Mouse (Mus musculus) limb, embryonic 11.5 days (tissue): ENCODE measurements around the gene 3110040M04Rik. TPM values are rescaled to one million over a fixed set of nuclear protein-coding genes. Genes with fewer than 3 reads are reported as not detected.

ENCODE experiments used
- ATAC-seq: fragments of 200-750 bp; cut with Nextera tagmentation; 2 replicates; pipeline ENCODE4 v1.8.0; 2017; ENCODE audit warnings: low read depth; ENCODE audit not compliant: insufficient number of reproducible peaks, low FRiP score, low TSS enrichment
- DNase-seq: peaks from one replicate; pipeline ENCODE4 v3.0.0-alpha.2; 2015; ENCODE audit warnings: low spot score
- H3K27ac ChIP-seq: fragments of 300-500 bp; sonication (generic); replicated peaks from 2 replicates; pipeline ENCODE4 v1.5.1; 2014; ENCODE audit warnings: low read depth, mild to moderate bottlenecking, low read length
- H3K27me3 ChIP-seq: fragments of 300-500 bp; sonication (generic); 2 replicates; pipeline ENCODE4 v1.6.1; 2014; ENCODE audit warnings: mild to moderate bottlenecking, low read length, mixed read lengths; ENCODE audit not compliant: control insufficient read depth, insufficient read depth
- H3K36me3 ChIP-seq: fragments of 300-500 bp; sonication (generic); 2 replicates; pipeline ENCODE4 v1.6.1; 2014; ENCODE audit warnings: mild to moderate bottlenecking, low read length, moderate library complexity, mixed read lengths; ENCODE audit not compliant: control insufficient read depth, insufficient read depth
- H3K4me1 ChIP-seq: fragments of 300-500 bp; sonication (generic); 2 replicates; pipeline ENCODE4 v1.6.1; 2014; ENCODE audit warnings: low read length, mixed read lengths; ENCODE audit not compliant: control insufficient read depth, insufficient read depth
- H3K4me2 ChIP-seq: fragments of 300-500 bp; sonication (generic); 2 replicates; pipeline ENCODE4 v1.6.1; 2014; ENCODE audit warnings: low read depth, mild to moderate bottlenecking, moderate library complexity; ENCODE audit not compliant: severe bottlenecking
- H3K4me3 ChIP-seq: fragments of 300-500 bp; sonication (generic); 2 replicates; pipeline ENCODE4 v1.5.1; 2014; ENCODE audit warnings: low read depth, low read length
- H3K9ac ChIP-seq: fragments of 300-500 bp; sonication (generic); 2 replicates; pipeline ENCODE4 v1.6.1; 2014; ENCODE audit warnings: mild to moderate bottlenecking, low read length
- H3K9me3 ChIP-seq: fragments of 300-500 bp; sonication (generic); 2 replicates; pipeline ENCODE4 v1.6.1; 2016; ENCODE audit warnings: low read length; ENCODE audit not compliant: control insufficient read depth
- WGBS: fragments of 180-500 bp; shearing (Covaris S2); extraction: QIAGEN DNeasy Blood & Tissue Kit; methylation state at CpG from one replicate; pipeline ENCODE4 v1.1.7; 2014; 5-methylcytosine and 5-hydroxymethylcytosine counted together
- polyA plus RNA-seq: library from polyadenylated mRNA; unstranded; fragments of >200 nt; fragmentation: Nextera tagmentation; extraction: Ambion mirVana; gene quantifications from 2 replicates; pipeline ENCODE4 v1.2.1, GENCODE M21; 2014

3110040M04Rik gene
- polyA plus RNA-seq, 1 experiment from 2014 or later: not detected

DNA sequence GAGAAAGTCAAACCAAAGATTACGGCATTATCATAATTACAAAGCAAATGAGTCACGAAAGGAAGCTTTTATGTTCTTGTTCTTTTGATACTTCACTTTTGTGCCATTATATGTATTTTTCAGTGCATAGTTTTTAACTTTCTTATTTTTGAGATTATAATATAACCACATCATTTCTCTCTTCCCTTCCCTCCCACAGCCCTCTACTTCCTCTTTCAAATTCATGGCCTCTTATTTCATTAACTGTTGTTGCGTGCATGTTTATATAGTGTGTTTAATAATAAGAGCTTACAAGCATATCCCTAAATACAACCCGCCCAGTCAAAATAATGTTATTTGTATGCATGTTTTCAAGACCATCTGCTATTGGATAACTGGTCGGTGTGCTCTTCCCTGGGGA lies 15.1 kb downstream of the 3110040M04Rik start:
- WGBS: 91% methylated on average over 5 of the region's 5 CpGs
- DNase-seq: no peak

GRCm38 (mm10) chr1:151220098-151220497 lies 16.2 kb downstream of the 3110040M04Rik start:
- Histone ChIP-seq H3K36me3 (no peaks in the 10 kb centered on the region), H3K4me3 (no peak overlapping the region), H3K27ac (no peak overlapping the region), H3K27me3 (no peaks in the 10 kb centered on the region), H3K9ac (no peak overlapping the region), H3K9me3 (no peaks in the 10 kb centered on the region), H3K4me2 (no peak overlapping the region), H3K4me1 (no peaks in the 10 kb centered on the region)
- no peak for ATAC-seq
- DNase-seq: no peak
- WGBS: 72% methylated on average over 7 of the region's 7 CpGs

More for the DNA sequence above, 15.1 kb downstream of the 3110040M04Rik start:
- H3K4me1 ChIP-seq: no peaks in the 10 kb centered on the region
- H3K4me2 ChIP-seq: no peak overlapping the region
- no peak overlapping the region for H3K4me3 ChIP-seq
- no peak overlapping the region for H3K27ac ChIP-seq
- no peaks in the 10 kb centered on the region for H3K9me3 ChIP-seq
- H3K27me3 ChIP-seq: no peaks in the 10 kb centered on the region
- H3K36me3 ChIP-seq: no peaks in the 10 kb centered on the region
- no peak overlapping the region for H3K9ac ChIP-seq
- ATAC-seq: no peak

- WGBS: 80% methylated on average over 10 of the region's 10 CpGs
- no peak for ATAC-seq
These were observed 18.8 kb downstream of the 3110040M04Rik start for GRCm38 (mm10) chr1:151222561-151223267.

DNA sequence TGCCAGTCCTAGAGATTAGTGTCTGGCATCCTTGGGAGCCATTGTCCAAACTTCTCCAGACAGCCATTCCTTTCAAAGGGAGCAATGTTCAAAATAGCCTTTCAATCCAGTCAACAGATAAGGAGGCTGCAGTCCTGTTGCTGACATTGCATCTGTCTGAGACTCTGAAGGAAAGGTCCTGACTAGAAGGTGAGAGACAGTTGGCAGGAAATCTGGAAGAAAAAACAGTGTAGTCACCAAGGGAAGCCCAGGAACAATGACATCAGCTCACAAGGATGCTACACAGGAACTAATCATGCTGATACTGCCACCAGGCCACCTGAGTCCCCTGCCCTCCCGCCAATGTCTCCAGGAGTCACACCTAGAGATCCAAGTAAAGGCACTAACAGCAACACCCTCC lies 19.5 kb downstream of the 3110040M04Rik start:
- H3K9me3 ChIP-seq: no peaks in the 10 kb centered on the region
- H3K4me2 ChIP-seq: no peak overlapping the region
- WGBS: 81% methylated on average over 1 of the region's 1 CpGs
- no peak for ATAC-seq
- H3K4me1 ChIP-seq: no peaks in the 10 kb centered on the region
- H3K4me3 ChIP-seq: no peak overlapping the region
- H3K36me3 ChIP-seq: no peaks in the 10 kb centered on the region
- H3K27me3 ChIP-seq: no peaks in the 10 kb centered on the region
- H3K9ac ChIP-seq: no peak overlapping the region
- no peak overlapping the region for H3K27ac ChIP-seq
- no peak for DNase-seq

More at GRCm38 (mm10) chr1:151222561-151223267, 18.8 kb downstream of the 3110040M04Rik start:
- DNase-seq: no peak
- Histone ChIP-seq H3K4me1 (no peaks in the 10 kb centered on the region), H3K4me2 (no peak overlapping the region), H3K36me3 (no peaks in the 10 kb centered on the region), H3K4me3 (no peak overlapping the region), H3K27me3 (no peaks in the 10 kb centered on the region), H3K9me3 (no peaks in the 10 kb centered on the region), H3K9ac (no peak overlapping the region), H3K27ac (no peak overlapping the region)

GRCm38 (mm10) chr1:151224536-151224935 lies 20.6 kb downstream of the 3110040M04Rik start:
- H3K4me2 ChIP-seq: no peak overlapping the region
- H3K36me3 ChIP-seq: no peaks in the 10 kb centered on the region
- ATAC-seq (no peak), DNase-seq (no peak)
- H3K4me1 ChIP-seq: no peaks in the 10 kb centered on the region
- no peaks in the 10 kb centered on the region for H3K27me3 ChIP-seq
- no peak overlapping the region for H3K9ac ChIP-seq
- no peak overlapping the region for H3K4me3 ChIP-seq
- no peak overlapping the region for H3K27ac ChIP-seq
- no peaks in the 10 kb centered on the region for H3K9me3 ChIP-seq
- 92% methylated on average over 1 of the region's 1 CpGs for WGBS

DNA sequence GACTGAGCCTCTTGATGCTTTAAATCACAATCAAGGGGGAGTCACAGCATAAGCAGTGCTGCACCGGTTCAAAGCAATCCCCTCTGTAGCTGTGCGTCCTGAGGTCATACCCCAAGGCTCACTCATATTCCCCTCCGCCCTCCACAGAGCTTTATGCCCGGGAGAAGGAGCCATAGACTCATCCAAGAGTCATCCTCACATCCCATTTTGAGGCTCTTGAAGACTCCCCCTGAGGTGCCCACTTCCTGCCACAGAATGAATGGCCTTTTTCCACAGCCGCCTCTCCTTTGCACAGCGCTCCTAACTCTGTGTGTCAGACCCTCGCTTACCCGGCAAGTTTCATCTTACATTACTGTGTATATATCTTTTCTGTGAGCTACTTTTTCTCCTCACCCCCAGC lies 23.6 kb downstream of the 3110040M04Rik start:
- no peaks in the 10 kb centered on the region for H3K36me3 ChIP-seq
- H3K9ac ChIP-seq: no peak overlapping the region
- ATAC-seq: no peak
- no peak overlapping the region for H3K27ac ChIP-seq
- H3K4me3 ChIP-seq: no peak overlapping the region
- DNase-seq: no peak
- no peaks in the 10 kb centered on the region for H3K9me3 ChIP-seq
- H3K4me2 ChIP-seq: no peak overlapping the region
- WGBS: 77% methylated on average over 8 of the region's 8 CpGs
- no peaks in the 10 kb centered on the region for H3K27me3 ChIP-seq
- H3K4me1 ChIP-seq: no peaks in the 10 kb centered on the region

- H3K9ac ChIP-seq: no peak overlapping the region
- 64% methylated on average over 1 of the region's 1 CpGs for WGBS
- H3K9me3 ChIP-seq: no peaks in the 10 kb centered on the region
- DNase-seq (no peak), ATAC-seq (no peak)
- no peak overlapping the region for H3K4me3 ChIP-seq
- no peak overlapping the region for H3K27ac ChIP-seq
- no peaks in the 10 kb centered on the region for H3K27me3 ChIP-seq
- no peaks in the 10 kb centered on the region for H3K36me3 ChIP-seq
- H3K4me1 ChIP-seq: no peaks in the 10 kb centered on the region
- H3K4me2 ChIP-seq: no peak overlapping the region
These were observed 24.5 kb downstream of the 3110040M04Rik start for GRCm38 (mm10) chr1:151228320-151228989.

- H3K4me3 ChIP-seq: no peak overlapping the region
- H3K27ac ChIP-seq: no peak overlapping the region
- no peak overlapping the region for H3K4me2 ChIP-seq
- 83% methylated on average over 3 of the region's 3 CpGs for WGBS
- no peaks in the 10 kb centered on the region for H3K27me3 ChIP-seq
- ATAC-seq: no peak
- DNase-seq: no peak
- H3K4me1 ChIP-seq: no peaks in the 10 kb centered on the region
- H3K36me3 ChIP-seq: no peaks in the 10 kb centered on the region
- H3K9ac ChIP-seq: no peak overlapping the region
- no peaks in the 10 kb centered on the region for H3K9me3 ChIP-seq
These were observed 28.4 kb downstream of the 3110040M04Rik start for GRCm38 (mm10) chr1:151232346-151232745.
